ENCODE assay signal across 8 mouse cellular contexts in genomic region chr11:60878056-60878612, GRCm38 (mm10). TPM values are rescaled to one million over a fixed set of nuclear protein-coding genes. Genes with fewer than 3 reads are reported as not detected.
DNase-seq lines count a peak whose midpoint lies in the region; ATAC-seq and TF ChIP-seq lines count a peak whose summit lies in the region.

No protein-coding gene starts in this region.

- WGBS in neural tube, embryonic 11.5 days, result 0% methylated on average over 46 of the region's 52 CpGs
- under 1% methylated on average over 52 of the region's 52 CpGs for WGBS in hindbrain, embryonic 10.5 days
- under 1% methylated on average over 50 of the region's 52 CpGs for WGBS in stomach, embryonic 15.5 days

- peak; percentile 59 for DNase-seq in neural tube, embryonic 11.5 days (ENCODE audit: low spot score)
- no peak for DNase-seq in neural tube, embryonic 10.5 days (ENCODE audit: extremely low spot score, low spot score)
- DNase-seq in adrenal gland, postnatal 25 days, result peak; percentile 64
- DNase-seq in hindbrain, embryonic 10.5 days (ENCODE audit: low spot score), result no peak
- peak in 1 of 2 experiments; percentile 52 for DNase-seq in left cerebral cortex, adult 2 months (ENCODE audit: extremely low spot score in 1 of 2, low spot score in 2 of 2)
- DNase-seq in lung, postnatal 36 days, result peak; percentile 86

- peak; percentile 29 for TF ChIP-seq CTCF in left cerebral cortex, adult 2 months (IDR thresholded peaks at IDR 0.05)

- H3K4me3 ChIP-seq in neural tube, embryonic 11.5 days (ENCODE audit: low read depth, low read length), result peak overlapping the region; percentile 99
- H3K4me3 ChIP-seq in hindbrain, embryonic 10.5 days, result peak overlapping the region; percentile 98
- peak overlapping the region; percentile 87 for H3K4me3 ChIP-seq in left cerebral cortex, adult 2 months
- peak overlapping the region; percentile 100 for H3K4me3 ChIP-seq in stomach, embryonic 15.5 days (replicated peaks)

- no peaks in the 10 kb centered on the region for H3K36me3 ChIP-seq in neural tube, embryonic 11.5 days (ENCODE audit: control insufficient read depth, insufficient read depth, low read length)
- peaks cover 25% of the 10 kb centered on the region for H3K36me3 ChIP-seq in hindbrain, embryonic 10.5 days
- no peaks in the 10 kb centered on the region for H3K36me3 ChIP-seq in stomach, embryonic 15.5 days

- H3K27ac ChIP-seq in neural tube, embryonic 11.5 days (ENCODE audit: low read depth, low read length), result peak overlapping the region; percentile 72
- peak overlapping the region; percentile 97 for H3K27ac ChIP-seq in hindbrain, embryonic 10.5 days
- peak overlapping the region; percentile 98 for H3K27ac ChIP-seq in left cerebral cortex, adult 2 months
- H3K27ac ChIP-seq in stomach, embryonic 15.5 days, result peak overlapping the region; percentile 97

- H3K9me3 ChIP-seq in neural tube, embryonic 11.5 days (ENCODE audit: control insufficient read depth, low read length), result no peaks in the 10 kb centered on the region
- no peaks in the 10 kb centered on the region for H3K9me3 ChIP-seq in hindbrain, embryonic 10.5 days
- no peaks in the 10 kb centered on the region for H3K9me3 ChIP-seq in stomach, embryonic 15.5 days

- peaks cover 7% of the 10 kb centered on the region for H3K4me1 ChIP-seq in neural tube, embryonic 11.5 days (ENCODE audit: control insufficient read depth, insufficient read depth, low read length)
- peaks cover 53% of the 10 kb centered on the region for H3K4me1 ChIP-seq in hindbrain, embryonic 10.5 days (replicated peaks)
- H3K4me1 ChIP-seq in stomach, embryonic 15.5 days, result peaks cover 34% of the 10 kb centered on the region

- intact Hi-C loops in left cerebral cortex, adult 2 months (cut with DNase I), result loop anchor here (2.0 to 5.0 kb wide), 3 partner anchors 54 to 181 kb away; partner anchors contain the start of genes Llgl1, Map2k3, Smcr8 and Top3a

- H3K4me2 ChIP-seq in neural tube, embryonic 11.5 days (ENCODE audit: low read depth), result peak overlapping the region; percentile 68
- H3K4me2 ChIP-seq in stomach, embryonic 15.5 days, result peak overlapping the region; percentile 69

- peak overlapping the region; percentile 87 for H3K9ac ChIP-seq in neural tube, embryonic 11.5 days (ENCODE audit: low read length)
- peak overlapping the region; percentile 85 for H3K9ac ChIP-seq in stomach, embryonic 15.5 days

- H3K27me3 ChIP-seq in neural tube, embryonic 11.5 days (ENCODE audit: control insufficient read depth, insufficient read depth, low read length), result no peaks in the 10 kb centered on the region
- no peaks in the 10 kb centered on the region for H3K27me3 ChIP-seq in hindbrain, embryonic 10.5 days (ENCODE audit: insufficient read depth, poor library complexity, severe bottlenecking)
- no peaks in the 10 kb centered on the region for H3K27me3 ChIP-seq in stomach, embryonic 15.5 days (replicated peaks)

- peak; percentile 54 for ATAC-seq in neural tube, embryonic 11.5 days (ENCODE audit: insufficient read depth, low FRiP score, low TSS enrichment)
- ATAC-seq in erythroid progenitor cell, adult 5-6 weeks (replicated peaks; ENCODE audit: low FRiP score, poor library complexity, severe bottlenecking), result peak; percentile 56
- peak; percentile 57 for ATAC-seq in stomach, embryonic 15.5 days (ENCODE audit: insufficient read depth, low FRiP score, low read depth)

RNA-seq across cellular contexts. Expression of gene Tmem11, which starts 0.9 kb away (rescaled TPM):
- 63.7 and 64.7 TPM in 2 replicates for polyA plus RNA-seq in neural tube, embryonic 11.5 days (2014; fragmentation: Nextera tagmentation; extraction: Ambion mirVana)
- 40.4 and 41.5 TPM in 2 replicates for total RNA-seq in adrenal gland, postnatal 25 days (2021)
- 9.2 and 16.2 TPM in 2 replicates for total RNA-seq in erythroid progenitor cell, adult 5-6 weeks (2015; ENCODE audit: low replicate concordance)
- 10.7 and 16.8 TPM in 2 replicates for total RNA-seq in erythroid progenitor cell, adult 5-6 weeks (2017; ENCODE audit: low replicate concordance)
- 68.7 and 75.6 TPM in 2 replicates for polyA plus RNA-seq in hindbrain, embryonic 10.5 days (2016; fragmentation: Nextera tagmentation; extraction: Ambion mirVana)
- total RNA-seq in left cerebral cortex, adult 2 months (2021), result 10 to 100 TPM; 28.8 to 31.0 TPM
- 60.3 and 60.8 TPM in 2 replicates for polyA plus RNA-seq in stomach, embryonic 15.5 days (2015; fragmentation: Nextera tagmentation; extraction: Ambion mirVana)

RNA-seq across cellular contexts. Expression of gene Natd1, which starts 36.4 kb away (rescaled TPM):
- 26.1 and 29.7 TPM in 2 replicates for polyA plus RNA-seq in neural tube, embryonic 11.5 days (2014; fragmentation: Nextera tagmentation; extraction: Ambion mirVana)
- 21.5 and 27.5 TPM in 2 replicates for total RNA-seq in adrenal gland, postnatal 25 days (2021)
- total RNA-seq in erythroid progenitor cell, adult 5-6 weeks (2015; ENCODE audit: low replicate concordance), result 32.1 and 36.0 TPM in 2 replicates
- total RNA-seq in erythroid progenitor cell, adult 5-6 weeks (2017; ENCODE audit: low replicate concordance), result 17.2 and 29.4 TPM in 2 replicates
- 22.1 and 26.3 TPM in 2 replicates for polyA plus RNA-seq in hindbrain, embryonic 10.5 days (2016; fragmentation: Nextera tagmentation; extraction: Ambion mirVana)
- 10 to 100 TPM; 10.1 to 11.3 TPM for total RNA-seq in left cerebral cortex, adult 2 months (2021)
- 12.1 and 15.0 TPM in 2 replicates for polyA plus RNA-seq in stomach, embryonic 15.5 days (2015; fragmentation: Nextera tagmentation; extraction: Ambion mirVana)

RNA-seq across cellular contexts. Expression of gene Dhrs7b, which starts 47.7 kb away (rescaled TPM):
- 23.5 and 24.3 TPM in 2 replicates for polyA plus RNA-seq in neural tube, embryonic 11.5 days (2014; fragmentation: Nextera tagmentation; extraction: Ambion mirVana)
- total RNA-seq in adrenal gland, postnatal 25 days (2021), result 38.7 and 49.5 TPM in 2 replicates
- total RNA-seq in erythroid progenitor cell, adult 5-6 weeks (2015; ENCODE audit: low replicate concordance), result 1.1 and 14.3 TPM in 2 replicates
- 2.4 and 6.5 TPM in 2 replicates for total RNA-seq in erythroid progenitor cell, adult 5-6 weeks (2017; ENCODE audit: low replicate concordance)
- 31.4 and 33.0 TPM in 2 replicates for polyA plus RNA-seq in hindbrain, embryonic 10.5 days (2016; fragmentation: Nextera tagmentation; extraction: Ambion mirVana)
- total RNA-seq in left cerebral cortex, adult 2 months (2021), result 10 to 100 TPM; 27.3 to 28.4 TPM
- 42.7 and 45.6 TPM in 2 replicates for polyA plus RNA-seq in stomach, embryonic 15.5 days (2015; fragmentation: Nextera tagmentation; extraction: Ambion mirVana)

RNA-seq across cellular contexts. Expression of gene Map2k3, which starts 53.7 kb away (rescaled TPM):
- 48.3 and 52.2 TPM in 2 replicates for polyA plus RNA-seq in neural tube, embryonic 11.5 days (2014; fragmentation: Nextera tagmentation; extraction: Ambion mirVana)
- 128 and 161 TPM in 2 replicates for total RNA-seq in adrenal gland, postnatal 25 days (2021)
- 105 and 148 TPM in 2 replicates for total RNA-seq in erythroid progenitor cell, adult 5-6 weeks (2015; ENCODE audit: low replicate concordance)
- total RNA-seq in erythroid progenitor cell, adult 5-6 weeks (2017; ENCODE audit: low replicate concordance), result 93.2 and 132 TPM in 2 replicates
- 55.9 and 67.5 TPM in 2 replicates for polyA plus RNA-seq in hindbrain, embryonic 10.5 days (2016; fragmentation: Nextera tagmentation; extraction: Ambion mirVana)
- 10 to 100 TPM; 18.4 to 23.6 TPM for total RNA-seq in left cerebral cortex, adult 2 months (2021)
- 116 and 121 TPM in 2 replicates for polyA plus RNA-seq in stomach, embryonic 15.5 days (2015; fragmentation: Nextera tagmentation; extraction: Ambion mirVana)

Comparison
In these comparisons a context has a peak if more than half of its experiments do, and no peak if none do; other contexts are left out.
1. DNase-seq: peak in neural tube, embryonic 11.5 days (single experiment), adrenal gland, postnatal 25 days (single experiment) and lung, postnatal 36 days (single experiment); none in neural tube, embryonic 10.5 days (single experiment) and hindbrain, embryonic 10.5 days (single experiment).
2. Peak in every context shown above with its lines, with median percentiles within 50 percentile points of each other: ATAC-seq, H3K27ac ChIP-seq and H3K4me3 ChIP-seq.